Mouse (Mus musculus) kidney, adult 11 months (tissue): ENCODE data around the gene Olfr1034.
"Not testable (repeated sequence)": the region's sequence is repeated elsewhere in the genome, so short reads cannot be mapped to it uniquely, and the experiment has no call there.

Experiments
- DNase-seq: peaks from one replicate; pipeline ENCODE4 v3.0.0; 2022

Olfr1034 gene

DNA sequence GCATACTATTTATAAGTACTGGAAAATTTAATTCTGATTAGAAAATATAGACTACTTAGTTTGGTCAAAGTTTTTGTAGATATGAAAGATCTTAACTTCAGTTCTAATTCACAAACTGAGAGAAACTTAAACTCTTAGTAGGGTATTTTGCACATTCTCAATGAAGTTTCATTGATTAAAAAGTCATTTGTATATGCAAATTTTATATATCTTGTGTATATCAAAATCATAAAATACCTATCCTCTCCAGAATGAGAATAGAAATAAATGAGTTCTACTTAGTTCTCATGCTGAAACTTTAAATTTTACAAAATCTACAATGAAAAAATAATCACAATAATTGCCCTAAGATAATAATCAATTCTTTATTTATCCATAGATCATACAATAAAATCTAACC, at the start of gene Olfr1034:
Olfr1034 (plus strand) TSS at position 301 of the 400 bp plus-strand sequence.
- DNase-seq: no peak

DNA sequence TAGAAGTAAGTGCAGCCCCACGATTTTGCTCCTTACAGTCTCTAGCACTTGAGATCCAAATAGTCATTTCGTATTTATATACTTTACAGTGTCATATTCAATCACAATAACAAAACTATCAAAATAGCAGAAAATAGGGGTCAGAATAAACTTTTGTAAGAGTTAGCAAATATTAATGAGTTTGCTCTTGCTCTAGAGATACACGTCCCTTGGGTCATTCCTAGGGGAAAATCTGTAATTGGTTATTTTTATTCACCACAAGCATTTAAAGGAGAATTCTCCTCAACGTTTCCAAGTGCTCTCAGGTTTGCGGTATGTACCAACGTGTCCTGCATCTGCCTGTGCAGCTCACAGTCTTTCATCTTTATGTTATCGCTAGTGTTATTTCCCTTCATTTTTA, 40.4 kb upstream of the Olfr1034 start, which contains the start of gene Olfr1032:
Olfr1032 (plus strand) TSS at position 301 of the 400 bp plus-strand sequence.
- DNase-seq: no peak

DNA sequence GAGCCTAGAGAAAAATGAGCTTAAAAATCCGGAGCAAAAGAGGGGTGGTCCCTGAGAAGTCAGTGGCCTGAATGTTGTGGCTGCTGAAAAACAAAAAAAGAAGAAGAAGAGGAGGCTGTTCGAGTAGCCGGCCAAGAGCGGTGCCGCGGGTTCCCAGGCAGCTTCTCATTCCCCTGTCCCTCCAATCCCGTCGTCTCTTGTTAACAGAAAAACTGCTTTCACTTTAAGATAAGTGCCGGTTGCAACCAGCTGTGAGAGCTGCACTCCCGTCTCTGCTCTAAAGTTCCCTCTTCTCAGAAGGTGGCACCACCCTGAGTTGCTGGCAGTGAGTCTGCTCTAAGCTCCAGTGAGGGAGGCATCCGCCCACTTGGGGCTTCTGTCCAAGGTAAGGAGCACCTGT, 25.3 kb upstream of the Olfr1034 start, which contains the start of gene Olfr1033:
Olfr1033 (plus strand) TSS at position 228 of the 400 bp plus-strand sequence.
- DNase-seq: not testable (repeated sequence)

DNA sequence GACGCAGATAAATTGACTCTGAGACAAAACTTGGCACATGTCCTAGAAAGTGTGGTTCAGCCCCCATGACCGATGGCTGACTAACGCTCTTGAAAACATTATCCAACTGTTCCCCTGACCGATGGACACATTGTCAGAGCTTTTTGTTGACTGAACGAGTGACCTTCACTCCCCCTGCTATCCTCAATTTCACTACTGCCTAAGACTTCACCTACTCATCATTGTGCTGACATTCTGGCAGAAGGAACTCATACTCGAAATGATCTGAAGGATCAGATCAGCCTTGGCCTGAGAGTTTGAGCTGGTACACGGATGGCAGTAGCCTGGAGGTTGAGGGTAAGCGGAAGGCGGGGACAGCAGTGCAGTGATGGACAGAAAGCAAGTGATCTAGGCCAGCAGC, 24.1 kb upstream of the Olfr1034 start:
- not testable (repeated sequence) for DNase-seq

DNA sequence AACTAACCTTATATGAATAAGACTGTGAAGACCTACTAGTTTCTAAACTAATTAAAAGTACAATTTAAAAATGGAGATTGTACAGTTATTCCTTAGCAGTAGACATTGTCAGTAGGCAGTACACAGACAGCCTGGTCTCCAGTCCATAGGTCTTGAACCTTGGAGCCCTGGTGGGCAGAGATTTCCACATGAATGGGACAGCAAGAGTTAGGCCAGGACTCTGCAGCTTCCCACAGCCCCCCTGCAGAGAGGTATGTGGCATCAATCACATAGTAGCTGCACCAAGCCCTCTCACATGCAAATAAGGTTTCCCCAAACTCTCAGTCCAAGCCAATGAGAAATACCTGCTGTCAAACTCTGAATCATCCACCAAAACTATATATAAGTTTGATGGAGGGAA, 5.1 kb downstream of the Olfr1034 start:
- DNase-seq: not testable (repeated sequence)

DNA sequence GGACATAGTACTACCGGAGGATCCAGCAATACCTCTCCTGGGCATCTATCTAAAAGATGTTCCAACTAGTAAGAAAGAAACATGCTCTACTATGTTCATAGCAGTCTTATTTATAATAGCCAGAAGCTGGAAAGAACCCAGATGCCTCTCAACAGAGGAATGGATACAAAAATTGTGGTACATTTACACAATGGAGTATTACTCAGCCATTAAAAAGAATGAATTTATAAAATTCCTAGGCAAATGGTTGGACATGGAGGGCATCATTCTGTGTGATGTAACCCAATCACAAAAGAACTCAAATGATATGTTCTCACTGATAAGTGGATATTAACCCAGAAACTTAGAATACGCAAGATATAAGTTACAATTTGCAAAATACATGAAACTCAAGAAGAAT, 18.1 kb downstream of the Olfr1034 start:
- DNase-seq: not testable (repeated sequence)

DNA sequence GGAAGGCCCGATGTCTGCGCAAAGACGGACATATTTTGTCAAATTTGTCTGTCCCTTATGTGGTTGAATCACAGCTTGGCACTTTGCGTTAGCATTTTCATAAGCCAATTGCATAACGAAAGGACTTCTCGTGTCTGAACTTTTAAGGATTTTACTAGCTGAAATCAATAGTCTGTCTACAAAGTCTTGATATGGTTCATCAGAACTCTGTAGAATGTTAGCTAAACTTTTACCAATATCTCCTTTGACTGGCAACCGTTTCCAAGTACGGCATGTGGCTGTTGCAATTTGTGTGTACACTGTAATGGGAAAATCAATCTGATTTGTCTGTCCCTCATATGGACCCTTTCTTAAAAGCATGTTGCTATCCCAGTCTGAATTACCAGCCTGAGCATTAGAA, 24.5 kb downstream of the Olfr1034 start:
- DNase-seq: no peak

DNA sequence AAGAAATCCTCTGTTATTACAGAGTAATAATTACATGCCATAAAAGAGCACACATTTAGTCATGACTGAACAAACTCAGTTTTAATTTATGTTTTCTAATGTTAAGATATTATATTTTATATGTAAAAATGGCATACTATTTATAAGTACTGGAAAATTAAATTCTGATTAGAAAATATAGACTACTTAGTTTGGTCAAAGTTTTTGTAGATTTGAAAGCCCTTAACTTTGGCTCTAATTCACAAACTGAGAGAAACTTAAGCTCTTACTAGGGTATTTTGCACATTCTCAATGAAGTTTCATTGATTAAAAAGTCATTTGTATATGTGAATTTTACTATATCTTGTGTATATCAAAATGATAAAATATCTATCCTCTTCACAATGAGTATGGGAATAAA, 28.0 kb downstream of the Olfr1034 start, which contains the start of gene Olfr1036:
Olfr1036 (plus strand) TSS at position 301 of the 400 bp plus-strand sequence.
- not testable (repeated sequence) for DNase-seq

DNA sequence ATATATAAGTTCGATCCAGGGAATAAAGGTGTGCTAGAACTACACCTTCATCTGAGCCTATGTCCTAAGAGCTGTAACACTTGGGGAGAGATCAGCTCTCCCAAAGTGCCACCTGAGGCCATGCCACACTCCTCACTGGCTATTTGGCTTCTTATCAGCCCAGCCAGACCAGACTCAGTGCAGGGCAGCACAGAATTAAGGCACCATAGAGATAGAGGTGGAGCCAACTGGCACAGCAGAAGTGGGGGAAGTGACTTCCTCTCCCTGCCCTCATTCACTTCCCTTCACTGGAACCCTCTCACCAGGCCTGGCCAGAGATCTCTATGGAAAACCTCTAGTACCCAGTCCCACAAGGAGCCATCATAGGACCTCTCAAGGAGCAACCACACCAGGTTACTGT, 34.8 kb downstream of the Olfr1034 start:
- not testable (repeated sequence) for DNase-seq

DNA sequence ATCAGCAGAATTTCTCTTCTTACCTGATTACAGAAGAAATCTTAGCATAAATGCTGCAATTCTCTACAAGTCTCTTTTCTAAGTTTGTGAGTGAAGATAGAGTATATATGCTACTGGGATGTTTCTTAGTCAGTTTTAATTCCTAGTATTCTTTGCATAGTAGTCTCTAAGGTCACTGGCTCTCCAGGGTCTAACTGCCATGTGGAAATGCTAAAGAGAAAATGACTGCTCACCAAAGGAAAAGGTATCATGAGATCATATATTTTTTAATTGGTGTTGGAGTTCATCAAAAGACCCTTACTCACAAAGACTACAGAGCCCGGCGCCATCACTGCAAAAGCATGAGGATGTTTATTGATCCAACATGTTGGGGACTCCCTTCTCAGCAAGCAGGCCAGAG, 41.6 kb downstream of the Olfr1034 start, which contains the start of gene Olfr1037:
Olfr1037 (minus strand) TSS at position 101 of the 400 bp plus-strand sequence.
- no peak for DNase-seq
